Mouse (Mus musculus) mesoderm, embryonic 11.5 days (tissue): Measurements from ENCODE around the gene Odf4.

Experiments
- DNase-seq: peaks from one replicate; pipeline ENCODE4 v3.0.0-alpha.2; 2012; ENCODE audit warnings: low read depth, low spot score

The Odf4 gene

GRCm38 (mm10) chr11:68902823-68903222 is 24.1 kb downstream of the Odf4 start:
- DNase-seq, result no peak

- DNase-seq, result no peak
These were observed 24.5 kb downstream of the Odf4 start for GRCm38 (mm10) chr11:68902367-68902766.

- DNase-seq, result no peak
These were observed 24.9 kb downstream of the Odf4 start for GRCm38 (mm10) chr11:68902047-68902364.

GRCm38 (mm10) chr11:68901351-68902046 is 25.4 kb downstream of the Odf4 start, which contains the start of gene Rpl26:
Gene Rpl26 (plus strand): TSS chr11:68901583.
- peak; percentile 100 for DNase-seq

GRCm38 (mm10) chr11:68900519-68901350 is 26.1 kb downstream of the Odf4 start:
- no peak for DNase-seq

GRCm38 (mm10) chr11:68899815-68900214 is 27.1 kb downstream of the Odf4 start:
- DNase-seq, result no peak

GRCm38 (mm10) chr11:68898790-68899189 is 28.1 kb downstream of the Odf4 start:
- DNase-seq, result no peak

- no peak for DNase-seq
These were observed 29.0 kb downstream of the Odf4 start for GRCm38 (mm10) chr11:68897838-68898237.

GRCm38 (mm10) chr11:68897120-68897519 is 29.8 kb downstream of the Odf4 start:
- no peak for DNase-seq

GRCm38 (mm10) chr11:68896247-68896646 is 30.6 kb downstream of the Odf4 start:
- no peak for DNase-seq

- DNase-seq, result no peak
These were observed 32.9 kb downstream of the Odf4 start for GRCm38 (mm10) chr11:68893911-68894464.

GRCm38 (mm10) chr11:68892233-68892832 is 34.5 kb downstream of the Odf4 start:
- no peak for DNase-seq

- DNase-seq, result no peak
These were observed 35.1 kb downstream of the Odf4 start for GRCm38 (mm10) chr11:68891823-68892222.

GRCm38 (mm10) chr11:68890625-68891024 is 36.3 kb downstream of the Odf4 start:
- DNase-seq, result no peak

- DNase-seq, result no peak
These were observed 38.2 kb downstream of the Odf4 start for GRCm38 (mm10) chr11:68888653-68889052.

- no peak for DNase-seq
These were observed 38.6 kb downstream of the Odf4 start, which contains the start of gene Rnf222 for GRCm38 (mm10) chr11:68888253-68888652. Gene Rnf222 (plus strand): TSS chr11:68888553.

- DNase-seq, result no peak
These were observed 40.8 kb downstream of the Odf4 start for GRCm38 (mm10) chr11:68886091-68886490.

- no peak for DNase-seq
These were observed 42.5 kb downstream of the Odf4 start for GRCm38 (mm10) chr11:68884368-68884767.

GRCm38 (mm10) chr11:68883843-68884242 is 43.0 kb downstream of the Odf4 start:
- DNase-seq, result no peak

GRCm38 (mm10) chr11:68882107-68882506 is 44.8 kb downstream of the Odf4 start:
- no peak for DNase-seq

- no peak for DNase-seq
These were observed 48.1 kb downstream of the Odf4 start for GRCm38 (mm10) chr11:68878811-68879210.

- peak; percentile 77 for DNase-seq
These were observed 52.0 kb downstream of the Odf4 start for GRCm38 (mm10) chr11:68874841-68875240.
